Mouse (Mus musculus): ENCODE data around the gene Pik3cd. TPM values are rescaled to one million over a fixed set of nuclear protein-coding genes. Genes with fewer than 3 reads are reported as not detected.

Pik3cd gene
- total and polyA plus RNA-seq, 2 experiments from 2014 or later, result 9.2 to 20.8 TPM

DNA sequence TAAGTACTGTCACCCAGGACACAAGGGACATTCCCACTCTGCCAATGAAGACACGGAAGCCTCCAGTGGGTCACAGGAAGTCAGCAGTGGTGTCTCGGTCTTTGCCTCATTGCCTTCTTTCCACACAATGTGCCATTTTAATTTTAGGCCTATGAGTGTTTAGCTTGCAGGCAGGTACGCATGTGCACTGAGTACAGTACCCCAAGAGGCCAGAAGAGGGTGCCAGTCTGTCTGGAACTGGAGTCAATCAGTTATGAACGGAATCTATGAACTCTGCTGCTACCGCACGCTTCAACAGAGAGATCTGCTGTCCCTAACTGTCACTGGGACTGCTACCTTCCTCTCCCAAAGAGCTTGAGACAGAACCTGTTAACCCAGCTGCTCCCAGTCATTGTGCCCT is 17.3 kb upstream of the Pik3cd start:
- no peak overlapping the region for H3K9ac ChIP-seq (replicated peaks; ENCODE audit: low read length)
- no peak for ATAC-seq
- no peak overlapping the region for H3K4me3 ChIP-seq (ENCODE audit: low read length)
- TF ChIP-seq CTCF (IDR thresholded peaks at IDR 0.05; ENCODE audit: low read depth), result peak; percentile 83
- DNase-seq (ENCODE audit: low spot score), result peak; percentile 81
- no peak overlapping the region for H3K27ac ChIP-seq
- H3K4me2 ChIP-seq (ENCODE audit: low read depth, low read length), result no peak overlapping the region
- H3K27me3 ChIP-seq (ENCODE audit: insufficient read depth, low read length), result no peaks in the 10 kb centered on the region
- H3K36me3 ChIP-seq (ENCODE audit: insufficient read depth, low read length), result peaks cover 50% of the 10 kb centered on the region
- H3K9me3 ChIP-seq (ENCODE audit: low read length), result no peaks in the 10 kb centered on the region
- no peaks in the 10 kb centered on the region for H3K4me1 ChIP-seq (ENCODE audit: insufficient read depth, low read length)
- 69% methylated on average over 6 of the region's 6 CpGs for WGBS

DNA sequence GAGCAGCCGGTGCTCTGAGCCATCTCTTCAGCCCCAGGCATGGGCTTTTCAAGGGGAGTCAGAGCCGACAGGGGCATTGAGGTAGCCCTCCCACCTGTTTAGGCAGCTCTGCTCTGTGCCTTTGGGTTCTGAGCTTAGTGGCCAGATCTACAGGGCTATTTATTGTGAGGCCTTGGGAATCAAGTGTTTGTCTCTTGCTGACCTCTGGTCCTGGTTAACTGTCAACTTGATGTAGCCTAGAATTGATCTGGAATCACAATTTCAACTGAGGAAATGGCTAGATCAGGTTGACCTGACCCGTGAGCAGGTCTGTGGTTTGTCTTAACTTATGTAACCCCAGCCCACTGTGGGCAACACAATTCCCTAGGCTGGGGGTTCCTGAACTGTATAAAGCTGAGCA is 12.2 kb upstream of the Pik3cd start:
- peaks cover 42% of the 10 kb centered on the region for H3K36me3 ChIP-seq (ENCODE audit: insufficient read depth, low read length)

GRCm38 (mm10) chr4:149711955-149712354 is 9.6 kb upstream of the Pik3cd start:
- peak; percentile 80 for TF ChIP-seq CTCF (IDR thresholded peaks at IDR 0.05; ENCODE audit: low read depth)
- H3K27ac ChIP-seq, result no peak overlapping the region
- DNase-seq (ENCODE audit: low spot score), result peak; percentile 56
- H3K36me3 ChIP-seq (ENCODE audit: insufficient read depth, low read length), result peaks cover 18% of the 10 kb centered on the region
- no peaks in the 10 kb centered on the region for H3K27me3 ChIP-seq (ENCODE audit: insufficient read depth, low read length)
- no peaks in the 10 kb centered on the region for H3K4me1 ChIP-seq (ENCODE audit: insufficient read depth, low read length)
- H3K4me3 ChIP-seq (ENCODE audit: low read length), result no peak overlapping the region
- WGBS, result 22% methylated on average over 7 of the region's 7 CpGs
- ATAC-seq, result 0 out of 2 replicates have a peak, but pooled peaks have one; percentile 16
- H3K4me2 ChIP-seq (ENCODE audit: low read depth, low read length), result no peak overlapping the region
- no peaks in the 10 kb centered on the region for H3K9me3 ChIP-seq (ENCODE audit: low read length)
- H3K9ac ChIP-seq (replicated peaks; ENCODE audit: low read length), result no peak overlapping the region

More for the DNA sequence above, 12.2 kb upstream of the Pik3cd start:
- ATAC-seq, result no peak
- 82% methylated on average over 3 of the region's 3 CpGs for WGBS
- Histone ChIP-seq H3K4me2 (ENCODE audit: low read depth, low read length) (no peak overlapping the region), H3K4me3 (ENCODE audit: low read length) (no peak overlapping the region), H3K9ac (replicated peaks; ENCODE audit: low read length) (no peak overlapping the region), H3K9me3 (ENCODE audit: low read length) (no peaks in the 10 kb centered on the region), H3K27ac (no peak overlapping the region), H3K27me3 (ENCODE audit: insufficient read depth, low read length) (no peaks in the 10 kb centered on the region), H3K4me1 (ENCODE audit: insufficient read depth, low read length) (no peaks in the 10 kb centered on the region)
- no peak for TF ChIP-seq CTCF (IDR thresholded peaks at IDR 0.05; ENCODE audit: low read depth)
- DNase-seq (ENCODE audit: low spot score), result no peak

GRCm38 (mm10) chr4:149711485-149711884 is 9.1 kb upstream of the Pik3cd start:
- no peak for ATAC-seq
- 94% methylated on average over 5 of the region's 5 CpGs for WGBS

DNA sequence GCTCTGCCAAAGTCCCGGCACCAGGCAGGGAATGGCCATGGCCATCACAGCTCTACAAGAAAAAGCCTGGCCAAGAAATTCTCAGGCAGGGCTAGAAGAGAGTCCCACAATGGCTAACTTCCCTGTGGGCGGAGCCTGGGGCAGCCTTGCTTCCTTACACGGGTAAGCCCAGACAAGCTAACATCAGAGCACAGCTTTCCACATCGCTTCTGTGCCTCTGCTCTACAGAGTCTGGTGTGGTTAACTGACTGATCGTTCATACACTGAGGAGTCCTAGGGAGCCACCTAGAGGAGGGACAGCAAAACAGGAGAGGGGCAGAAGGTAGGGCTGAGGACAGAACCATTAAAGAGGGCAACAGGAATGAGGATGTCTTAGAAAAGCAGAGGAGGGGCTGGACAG is 8.1 kb upstream of the Pik3cd start:
- H3K9ac ChIP-seq (replicated peaks; ENCODE audit: low read length), result no peak overlapping the region
- WGBS, result 22% methylated on average over 5 of the region's 5 CpGs
- no peaks in the 10 kb centered on the region for H3K9me3 ChIP-seq (ENCODE audit: low read length)
- H3K27ac ChIP-seq, result no peak overlapping the region
- DNase-seq (ENCODE audit: low spot score), result peak; percentile 39
- no peak overlapping the region for H3K4me2 ChIP-seq (ENCODE audit: low read depth, low read length)
- H3K4me1 ChIP-seq (ENCODE audit: insufficient read depth, low read length), result no peaks in the 10 kb centered on the region
- ATAC-seq, result peak; percentile 64; the same call in 1 of the 2 replicates
- TF ChIP-seq CTCF (IDR thresholded peaks at IDR 0.05; ENCODE audit: low read depth), result peak; percentile 71
- H3K4me3 ChIP-seq (ENCODE audit: low read length), result no peak overlapping the region
- H3K36me3 ChIP-seq (ENCODE audit: insufficient read depth, low read length), result peaks cover 3% of the 10 kb centered on the region; the same call in 1 of the 2 replicates
- H3K27me3 ChIP-seq (ENCODE audit: insufficient read depth, low read length), result no peaks in the 10 kb centered on the region

More at GRCm38 (mm10) chr4:149711485-149711884, 9.1 kb upstream of the Pik3cd start:
- no peak for DNase-seq (ENCODE audit: low spot score)
- H3K9me3 ChIP-seq (ENCODE audit: low read length), result no peaks in the 10 kb centered on the region
- H3K4me3 ChIP-seq (ENCODE audit: low read length), result no peak overlapping the region
- no peaks in the 10 kb centered on the region for H3K4me1 ChIP-seq (ENCODE audit: insufficient read depth, low read length)
- H3K36me3 ChIP-seq (ENCODE audit: insufficient read depth, low read length), result peaks cover 13% of the 10 kb centered on the region
- H3K4me2 ChIP-seq (ENCODE audit: low read depth, low read length), result no peak overlapping the region
- no peak overlapping the region for H3K9ac ChIP-seq (replicated peaks; ENCODE audit: low read length)
- no peak for TF ChIP-seq CTCF (IDR thresholded peaks at IDR 0.05; ENCODE audit: low read depth)
- no peaks in the 10 kb centered on the region for H3K27me3 ChIP-seq (ENCODE audit: insufficient read depth, low read length)
- no peak overlapping the region for H3K27ac ChIP-seq

GRCm38 (mm10) chr4:149705941-149706340 is 3.6 kb upstream of the Pik3cd start:
- H3K27me3 ChIP-seq (ENCODE audit: insufficient read depth, low read length), result no peaks in the 10 kb centered on the region
- WGBS, result 88% methylated on average over 8 of the region's 8 CpGs
- DNase-seq (ENCODE audit: low spot score), result no peak
- no peak overlapping the region for H3K4me2 ChIP-seq (ENCODE audit: low read depth, low read length)
- no peak overlapping the region for H3K27ac ChIP-seq
- H3K4me1 ChIP-seq (ENCODE audit: insufficient read depth, low read length), result no peaks in the 10 kb centered on the region
- no peaks in the 10 kb centered on the region for H3K9me3 ChIP-seq (ENCODE audit: low read length)
- no peak for ATAC-seq
- TF ChIP-seq CTCF (IDR thresholded peaks at IDR 0.05; ENCODE audit: low read depth), result no peak
- H3K4me3 ChIP-seq (ENCODE audit: low read length), result no peak overlapping the region
- no peaks in the 10 kb centered on the region for H3K36me3 ChIP-seq (ENCODE audit: insufficient read depth, low read length)
- H3K9ac ChIP-seq (replicated peaks; ENCODE audit: low read length), result no peak overlapping the region

- H3K36me3 ChIP-seq (ENCODE audit: insufficient read depth, low read length), result no peaks in the 10 kb centered on the region
- WGBS, result 75% methylated on average over 7 of the region's 7 CpGs
- H3K27ac ChIP-seq, result no peak overlapping the region
- no peaks in the 10 kb centered on the region for H3K9me3 ChIP-seq (ENCODE audit: low read length)
- no peak for DNase-seq (ENCODE audit: low spot score)
- H3K4me2 ChIP-seq (ENCODE audit: low read depth, low read length), result no peak overlapping the region
- no peak overlapping the region for H3K9ac ChIP-seq (replicated peaks; ENCODE audit: low read length)
- ATAC-seq, result no peak
- no peaks in the 10 kb centered on the region for H3K4me1 ChIP-seq (ENCODE audit: insufficient read depth, low read length)
- no peak overlapping the region for H3K4me3 ChIP-seq (ENCODE audit: low read length)
- no peak for TF ChIP-seq CTCF (IDR thresholded peaks at IDR 0.05; ENCODE audit: low read depth)
- peaks cover 5% of the 10 kb centered on the region; the same call in 1 of the 2 replicates for H3K27me3 ChIP-seq (ENCODE audit: insufficient read depth, low read length)
Measured at GRCm38 (mm10) chr4:149705298-149705697, 2.9 kb upstream of the Pik3cd start.

All from hindbrain, postnatal 0 days (tissue).